Mouse (Mus musculus) MEL (cell line): ENCODE data around the gene Rin2. TPM values are rescaled to one million over a fixed set of nuclear protein-coding genes. Genes with fewer than 3 reads are reported as not detected.

Source experiments
- DNase-seq: peaks from one replicate; pipeline ENCODE4 v3.0.0; 2011; ENCODE audit warnings: low read depth, low spot score
- H3K27ac ChIP-seq: 2 replicates; pipeline ENCODE4 v1.5.1; 2012; ENCODE audit warnings: low read depth, mild to moderate bottlenecking, control low read depth, low read length, moderate library complexity; ENCODE audit not compliant: control insufficient read depth
- H3K27me3 ChIP-seq, 2 experiments: fragments of 150-350 bp in 1 of 2; sonication (generic) in 1 of 2; 2 replicates each; pipeline ENCODE4 v1.6.1; 2012; ENCODE audit warnings: low read length in 2 of 2, mild to moderate bottlenecking in 2 of 2, improper control_type of control experiment in 1 of 2, moderate library complexity in 1 of 2; ENCODE audit not compliant: insufficient read depth in 2 of 2, control insufficient read depth in 1 of 2
- H3K36me3 ChIP-seq, 2 experiments: 2 replicates each; pipeline ENCODE4 v1.6.1; 2012 to 2014; ENCODE audit warnings: low read length in 2 of 2, improper control_type of control experiment in 1 of 2, inconsistent platforms in 1 of 2, mild to moderate bottlenecking in 1 of 2; ENCODE audit not compliant: insufficient read depth in 2 of 2, control insufficient read depth in 1 of 2
- H3K4me1 ChIP-seq, 2 experiments: fragments of 150-350 bp in 1 of 2; sonication (generic) in 1 of 2; 2 replicates each; pipeline ENCODE4 v1.6.1; 2012; ENCODE audit warnings: low read length in 2 of 2, improper control_type of control experiment in 1 of 2, mild to moderate bottlenecking in 1 of 2; ENCODE audit not compliant: insufficient read depth in 2 of 2, control insufficient read depth in 1 of 2
- H3K4me3 ChIP-seq, 2 experiments: fragments of 150-350 bp in 1 of 2; sonication (generic) in 1 of 2; 2 replicates each; pipeline ENCODE4 v1.5.1; 2012; ENCODE audit warnings: low read depth in 2 of 2, low read length in 2 of 2, mild to moderate bottlenecking in 2 of 2, moderate library complexity in 2 of 2, control low read depth in 1 of 2, improper control_type of control experiment in 1 of 2; ENCODE audit not compliant: control insufficient read depth in 1 of 2, insufficient read depth in 1 of 2
- H3K79me2 ChIP-seq: 2 replicates; pipeline ENCODE4 v1.6.1; 2012; ENCODE audit warnings: mild to moderate bottlenecking, low read length, moderate library complexity; ENCODE audit not compliant: control insufficient read depth, poor library complexity, insufficient read depth
- H3K9ac ChIP-seq: 2 replicates; pipeline ENCODE4 v1.6.1; 2012; ENCODE audit warnings: low read depth, mild to moderate bottlenecking, control low read depth, low read length, moderate library complexity; ENCODE audit not compliant: control insufficient read depth, poor library complexity, severe bottlenecking
- H3K9me3 ChIP-seq: fragments of 150-350 bp; sonication (generic); replicated peaks from 2 replicates; pipeline ENCODE4 v1.6.1; 2012; ENCODE audit warnings: mild to moderate bottlenecking, low read length, improper control_type of control experiment, moderate library complexity; ENCODE audit not compliant: insufficient read depth
- CTCF ChIP-seq, 3 experiments: IDR thresholded peaks in 2 of 3; conservative IDR thresholded peaks in 1 of 3; 2 replicates each; pipeline ENCODE4 v1.5.1; 2011 to 2012; ENCODE audit warnings: low read length in 3 of 3, low read depth in 2 of 3, mild to moderate bottlenecking in 2 of 3, improper control_type of control experiment in 1 of 3, inconsistent platforms in 1 of 3, mixed read lengths in 1 of 3, moderate library complexity in 1 of 3; ENCODE audit not compliant: control insufficient read depth in 1 of 3, insufficient read depth in 1 of 3, poor library complexity in 1 of 3, severe bottlenecking in 1 of 3
- GABPA ChIP-seq: IDR thresholded peaks from 2 replicates; pipeline ENCODE4 v1.6.1; 2012; ENCODE audit warnings: low read depth, mild to moderate bottlenecking, inconsistent platforms, low read length, improper control_type of control experiment, moderate library complexity
- HCFC1 ChIP-seq: IDR thresholded peaks from 2 replicates; pipeline ENCODE4 v1.6.1; 2012; ENCODE audit warnings: low read depth, mild to moderate bottlenecking, inconsistent platforms, low read length, improper control_type of control experiment, moderate library complexity
- MAFK ChIP-seq: IDR thresholded peaks from 2 replicates; pipeline ENCODE4 v1.6.1; 2011; ENCODE audit warnings: low read depth, mild to moderate bottlenecking, low read length, improper control_type of control experiment, borderline replicate concordance
- MAX ChIP-seq: IDR thresholded peaks from 2 replicates; pipeline ENCODE4 v1.6.1; 2011; ENCODE audit warnings: low read length, improper control_type of control experiment
- MXI1 ChIP-seq: IDR thresholded peaks from 2 replicates; pipeline ENCODE4 v1.6.1; 2011; ENCODE audit warnings: mild to moderate bottlenecking, low read depth, low read length, improper control_type of control experiment
- NRF1 ChIP-seq: IDR thresholded peaks from 2 replicates; pipeline ENCODE4 v1.6.1; 2014; ENCODE audit warnings: low read depth, mild to moderate bottlenecking, inconsistent platforms, low read length, improper control_type of control experiment, moderate library complexity; ENCODE audit not compliant: poor library complexity, insufficient read depth, severe bottlenecking
- SMC3 ChIP-seq: IDR thresholded peaks from 2 replicates; pipeline ENCODE4 v1.6.1; 2011; ENCODE audit warnings: low read depth, low read length, improper control_type of control experiment
- TCF12 ChIP-seq: IDR thresholded peaks from 2 replicates; pipeline ENCODE4 v1.6.1; 2014; ENCODE audit warnings: low read depth, mild to moderate bottlenecking, inconsistent platforms, low read length, improper control_type of control experiment, moderate library complexity
- USF1 ChIP-seq: IDR thresholded peaks from 2 replicates; pipeline ENCODE4 v1.6.1; 2014; ENCODE audit warnings: low read depth, mild to moderate bottlenecking, inconsistent platforms, low read length, improper control_type of control experiment, moderate library complexity
- polyA plus RNA-seq, 2 experiments: library from polyadenylated mRNA; stranded (reverse) in 1 of 2; unstranded in 1 of 2; fragments of >175 nt in 1 of 2; fragments of >200 nt in 1 of 2; gene quantifications; 2 replicates each; pipeline versions ENCODE4 v1.2.1 to v1.2.4; 2012; ENCODE audit warnings: low replicate concordance in 2 of 2, low read depth in 1 of 2; ENCODE audit not compliant: insufficient read length in 2 of 2, insufficient read depth in 1 of 2, missing spikeins in 1 of 2
- total RNA-seq: library from RNA; depleted of rRNA; stranded (reverse); fragments of 300-350 nt; gene quantifications from 2 replicates; pipeline ENCODE4 v1.2.3, GENCODE M21; 2012

Rin2 gene
- total and polyA plus RNA-seq, 3 experiments = 0.01 TPM; not detected in 2

GRCm38 (mm10) chr2:145859932-145860801, 185.2 kb downstream of the Rin2 start (continued):
- no peak for TF ChIP-seq MAFK
- no peak for TF ChIP-seq HCFC1
- TF ChIP-seq USF1 = no peak

GRCm38 (mm10) chr2:145861193-145862123, 186.4 kb downstream of the Rin2 start:
- H3K27me3 ChIP-seq = no peaks in the 10 kb centered on the region; a peak in 1 of 4 replicates
- H3K27ac ChIP-seq = no peak overlapping the region
- H3K4me1 ChIP-seq = no peaks in the 10 kb centered on the region
- H3K36me3 ChIP-seq = no peaks in the 10 kb centered on the region
- DNase-seq = no peak
- no peaks in the 10 kb centered on the region for H3K9me3 ChIP-seq
- no peak overlapping the region for H3K9ac ChIP-seq
- H3K4me3 ChIP-seq = no peak overlapping the region
- TF ChIP-seq TCF12 = no peak
- H3K79me2 ChIP-seq = no peaks in the 10 kb centered on the region

GRCm38 (mm10) chr2:145862206-145862817, 187.3 kb downstream of the Rin2 start:
- no peaks in the 10 kb centered on the region for H3K9me3 ChIP-seq

GRCm38 (mm10) chr2:145865344-145865743, 190.3 kb downstream of the Rin2 start:
- Histone ChIP-seq H3K9me3 (no peaks in the 10 kb centered on the region), H3K27me3 (no peaks in the 10 kb centered on the region; a peak in 1 of 4 replicates), H3K4me3 (no peak overlapping the region), H3K4me1 (no peaks in the 10 kb centered on the region), H3K36me3 (no peaks in the 10 kb centered on the region), H3K9ac (no peak overlapping the region), H3K27ac (no peak overlapping the region), H3K79me2 (no peaks in the 10 kb centered on the region)
- DNase-seq = no peak
- TF ChIP-seq MXI1 = no peak
- TF ChIP-seq GABPA = no peak
- TF ChIP-seq MAX = no peak
- no peak for TF ChIP-seq NRF1
- no peak for TF ChIP-seq HCFC1

More at GRCm38 (mm10) chr2:145862206-145862817, 187.3 kb downstream of the Rin2 start:
- Histone ChIP-seq H3K9ac (no peak overlapping the region), H3K27me3 (no peaks in the 10 kb centered on the region; a peak in 1 of 4 replicates), H3K4me3 (no peak overlapping the region), H3K27ac (no peak overlapping the region), H3K79me2 (no peaks in the 10 kb centered on the region), H3K4me1 (no peaks in the 10 kb centered on the region), H3K36me3 (no peaks in the 10 kb centered on the region)
- no peak for TF ChIP-seq CTCF (IDR thresholded peaks at IDR 0.05 in 2 of 3, conservative IDR thresholded peaks at IDR 0.05 in 1 of 3; ENCODE audit: control insufficient read depth in 1 of 3, insufficient read depth in 1 of 3, low read depth in 2 of 3, low read length in 3 of 3, poor library complexity in 1 of 3, severe bottlenecking in 1 of 3)
- TF ChIP-seq GABPA = no peak
- no peak for TF ChIP-seq SMC3
- DNase-seq = no peak
